Mouse (Mus musculus) olfactory bulb, adult 2 months (tissue): ENCODE results near the gene Gm26620. TPM values are rescaled to one million over a fixed set of nuclear protein-coding genes. Genes with fewer than 3 reads are reported as not detected.
A peak's percentile ranks its signal among the peaks of the same experiment; 100 is the strongest.

Experiments used
- H3K27ac ChIP-seq: fragments of 200-500 bp; 2 replicates; pipeline ENCODE4 v1.5.1; 2012; ENCODE audit warnings: low read depth, low read length; ENCODE audit not compliant: insufficient read depth
- H3K4me1 ChIP-seq: fragments of 200-500 bp; 2 replicates; pipeline ENCODE4 v1.6.1; 2012; ENCODE audit warnings: low read length; ENCODE audit not compliant: control insufficient read depth, insufficient read depth
- H3K4me3 ChIP-seq: fragments of 200-500 bp; 2 replicates; pipeline ENCODE4 v1.5.1; 2012; ENCODE audit warnings: mild to moderate bottlenecking, low read depth, low read length, moderate library complexity; ENCODE audit not compliant: insufficient read depth
- CTCF ChIP-seq: fragments of 200-500 bp; IDR thresholded peaks from 2 replicates; pipeline ENCODE4 v1.5.1; 2012; ENCODE audit warnings: low read depth, mild to moderate bottlenecking, low read length, moderate library complexity; ENCODE audit not compliant: insufficient read depth
- POLR2A ChIP-seq: fragments of 200-500 bp; IDR thresholded peaks from 2 replicates; pipeline ENCODE4 v1.6.1; 2012; ENCODE audit warnings: mild to moderate bottlenecking, low read depth, low read length, moderate library complexity; ENCODE audit not compliant: insufficient read depth
- WGBS: fragments of 180-500 bp; shearing (Covaris S2); methylation state at CpG from one replicate; pipeline ENCODE4 v1.1.7; 2018; 5-methylcytosine and 5-hydroxymethylcytosine counted together
- polyA plus RNA-seq: library from polyadenylated mRNA; stranded (reverse); fragments of >200 nt; gene quantifications from 2 replicates; pipeline ENCODE4 v1.2.4, GENCODE M21; 2012; ENCODE audit warnings: low replicate concordance; ENCODE audit not compliant: missing spikeins, insufficient read depth, insufficient read length

Gene Gm26620
- polyA plus RNA-seq, 1 experiment = not detected

GRCm38 (mm10) chr1:170857369-170857768, 27.5 kb upstream of the Gm26620 start:
- WGBS = 86% methylated on average over 2 of the region's 2 CpGs
- H3K4me3 ChIP-seq = no peak overlapping the region
- H3K27ac ChIP-seq = no peak overlapping the region
- TF ChIP-seq CTCF (no peak), POLR2A (no peak)
- no peaks in the 10 kb centered on the region for H3K4me1 ChIP-seq

GRCm38 (mm10) chr1:170858872-170859271, 26.0 kb upstream of the Gm26620 start:
- TF ChIP-seq POLR2A (no peak), CTCF (no peak)
- Histone ChIP-seq H3K4me3 (no peak overlapping the region), H3K4me1 (no peaks in the 10 kb centered on the region), H3K27ac (no peak overlapping the region)
- WGBS = 93% methylated on average over 2 of the region's 2 CpGs

GRCm38 (mm10) chr1:170861671-170862434, 23.0 kb upstream of the Gm26620 start:
- no peak overlapping the region for H3K27ac ChIP-seq
- H3K4me1 ChIP-seq = no peaks in the 10 kb centered on the region
- TF ChIP-seq CTCF (no peak), POLR2A (no peak)
- 78% methylated on average over 13 of the region's 13 CpGs for WGBS
- no peak overlapping the region for H3K4me3 ChIP-seq

GRCm38 (mm10) chr1:170862435-170862717, 22.5 kb upstream of the Gm26620 start:
- Histone ChIP-seq H3K27ac (no peak overlapping the region), H3K4me1 (no peaks in the 10 kb centered on the region), H3K4me3 (no peak overlapping the region)
- TF ChIP-seq POLR2A (no peak), CTCF (no peak)
- WGBS = 68% methylated on average over 3 of the region's 3 CpGs

- no peak for TF ChIP-seq POLR2A
- TF ChIP-seq CTCF = no peak
- 63% methylated on average over 4 of the region's 4 CpGs for WGBS
- Histone ChIP-seq H3K4me3 (no peak overlapping the region), H3K27ac (no peak overlapping the region), H3K4me1 (no peaks in the 10 kb centered on the region)
These were observed 21.8 kb upstream of the Gm26620 start for GRCm38 (mm10) chr1:170863033-170863432.

- H3K4me3 ChIP-seq = no peak overlapping the region
- no peak overlapping the region for H3K27ac ChIP-seq
- H3K4me1 ChIP-seq = no peaks in the 10 kb centered on the region
- no peak for TF ChIP-seq CTCF
- TF ChIP-seq POLR2A = no peak
These were observed 20.6 kb upstream of the Gm26620 start for GRCm38 (mm10) chr1:170864234-170864633.

GRCm38 (mm10) chr1:170864754-170865153, 20.1 kb upstream of the Gm26620 start:
- Histone ChIP-seq H3K4me1 (no peaks in the 10 kb centered on the region), H3K27ac (no peak overlapping the region), H3K4me3 (no peak overlapping the region)
- TF ChIP-seq CTCF (no peak), POLR2A (no peak)
- 75% methylated on average over 3 of the region's 3 CpGs for WGBS

- Histone ChIP-seq H3K4me1 (no peaks in the 10 kb centered on the region), H3K4me3 (no peak overlapping the region), H3K27ac (no peak overlapping the region)
- 88% methylated on average over 5 of the region's 5 CpGs for WGBS
- TF ChIP-seq CTCF (no peak), POLR2A (no peak)
These were observed 19.5 kb upstream of the Gm26620 start for GRCm38 (mm10) chr1:170865406-170865805.

GRCm38 (mm10) chr1:170866992-170867690, 17.7 kb upstream of the Gm26620 start:
- 1% methylated on average over 30 of the region's 30 CpGs for WGBS
- TF ChIP-seq POLR2A (no peak), CTCF (no peak)

More at GRCm38 (mm10) chr1:170866992-170867690, 17.7 kb upstream of the Gm26620 start:
- Histone ChIP-seq H3K4me1 (no peaks in the 10 kb centered on the region), H3K4me3 (peak overlapping the region; percentile 80), H3K27ac (0 out of 2 replicates have a peak overlapping the region, but pooled peaks have one; percentile 16)
